Comparison of ENCODE assay signal across 22 mouse cellular contexts in genomic region chr5:35304191-35304590, GRCm38 (mm10). TPM values are rescaled to one million over a fixed set of nuclear protein-coding genes. Genes with fewer than 3 reads are reported as not detected.
"Had no signal": no experiment of that assay in that cellular context is flagged by ENCODE, and none has a peak within 500 bp of the region (broad histone marks: within the 10 kb centered on the region; RNA-seq: fewer than 3 reads in every experiment).

No protein-coding gene starts in this region.

- H3K4me2 ChIP-seq: lung, embryonic 14.5 days; neural tube, embryonic 13.5 days; neural tube, embryonic 15.5 days had no signal

- H3K36me3 ChIP-seq: midbrain, embryonic 10.5 days; neural tube, embryonic 13.5 days; neural tube, embryonic 15.5 days had no signal

- DNase-seq: lung, adult 18-20 months; lung, embryonic 14.5 days; lung, postnatal 10 days; midbrain, embryonic 14.5 days; retina, postnatal 1 day; right cerebral cortex, adult 18-20 months; right cerebral cortex, postnatal 25 days; right cerebral cortex, postnatal 4 days; spleen, adult 18-20 months; thymus, adult 18-20 months; thymus, postnatal 14 days; thymus, postnatal 36 days had no signal

- H3K4me3 ChIP-seq: midbrain, embryonic 10.5 days; myocyte; neural tube, embryonic 13.5 days; neural tube, embryonic 15.5 days had no signal

- H3K27ac ChIP-seq: midbrain, embryonic 10.5 days; neural tube, embryonic 13.5 days had no signal

- H3K4me1 ChIP-seq: neural tube, embryonic 13.5 days had no signal

- H3K9ac ChIP-seq: lung, embryonic 14.5 days; neural tube, embryonic 13.5 days; neural tube, embryonic 15.5 days had no signal

- H3K27me3 ChIP-seq: neural tube, embryonic 13.5 days had no signal

- H3K9me3 ChIP-seq: midbrain, embryonic 10.5 days; neural tube, embryonic 13.5 days; neural tube, embryonic 15.5 days had no signal

RNA-seq across cellular contexts. Expression of gene Adra2c, which starts 26.1 kb away (rescaled TPM):
- total RNA-seq: megakaryocyte, adult 5-6 weeks; megakaryocyte-erythroid progenitor cell, adult 5-6 weeks had no signal
- polyA plus RNA-seq: liver, embryonic 16.5 days; lung, embryonic 14.5 days; lung, embryonic 16.5 days; midbrain, embryonic 10.5 days; myocyte; stomach, embryonic 14.5 days; stomach, embryonic 16.5 days had no signal
